Mouse (Mus musculus): ENCODE results near the gene Nf1.

Gene Nf1

DNA sequence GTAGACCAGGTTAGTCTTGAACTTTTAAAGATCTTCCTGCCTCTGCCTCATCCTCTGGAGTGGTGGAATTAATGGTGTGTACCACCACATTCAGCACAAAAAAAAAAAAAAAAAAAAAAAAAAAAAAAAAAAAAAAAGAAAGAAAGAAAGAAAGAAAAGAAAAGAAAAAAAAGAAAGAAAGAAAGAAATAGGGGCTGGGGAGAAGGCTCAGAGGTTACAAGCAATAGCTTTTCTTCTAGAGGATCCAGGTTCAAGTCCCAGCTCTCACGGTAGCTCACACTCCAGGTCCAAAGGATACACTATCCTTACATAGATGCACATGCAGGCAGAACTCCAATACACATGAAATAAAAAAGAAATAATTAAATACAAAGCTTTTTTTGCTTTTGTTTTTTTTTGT lies 9.9 kb upstream of the Nf1 start:
- no peak for ATAC-seq (ENCODE audit: low TSS enrichment)

DNA sequence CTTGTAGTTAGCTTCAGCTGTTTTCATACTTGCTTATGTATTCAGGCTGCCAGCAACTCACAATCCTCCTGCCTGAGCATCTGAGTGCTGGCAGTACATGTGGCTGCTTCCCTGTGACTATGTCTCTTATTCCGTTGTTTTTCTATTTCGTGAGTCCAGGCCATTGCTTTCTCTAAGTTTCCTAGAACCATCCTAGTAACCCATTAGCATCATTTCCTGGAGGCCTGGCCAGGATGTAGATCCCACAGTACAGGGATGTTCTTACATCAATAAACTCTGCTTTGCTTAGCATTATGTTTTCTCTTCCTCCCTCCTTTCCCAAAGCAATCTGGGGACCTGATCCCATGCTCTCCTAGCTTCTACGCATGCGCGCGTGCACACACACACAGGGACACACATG lies 4.4 kb upstream of the Nf1 start:
- ATAC-seq (ENCODE audit: low TSS enrichment) = no peak

DNA sequence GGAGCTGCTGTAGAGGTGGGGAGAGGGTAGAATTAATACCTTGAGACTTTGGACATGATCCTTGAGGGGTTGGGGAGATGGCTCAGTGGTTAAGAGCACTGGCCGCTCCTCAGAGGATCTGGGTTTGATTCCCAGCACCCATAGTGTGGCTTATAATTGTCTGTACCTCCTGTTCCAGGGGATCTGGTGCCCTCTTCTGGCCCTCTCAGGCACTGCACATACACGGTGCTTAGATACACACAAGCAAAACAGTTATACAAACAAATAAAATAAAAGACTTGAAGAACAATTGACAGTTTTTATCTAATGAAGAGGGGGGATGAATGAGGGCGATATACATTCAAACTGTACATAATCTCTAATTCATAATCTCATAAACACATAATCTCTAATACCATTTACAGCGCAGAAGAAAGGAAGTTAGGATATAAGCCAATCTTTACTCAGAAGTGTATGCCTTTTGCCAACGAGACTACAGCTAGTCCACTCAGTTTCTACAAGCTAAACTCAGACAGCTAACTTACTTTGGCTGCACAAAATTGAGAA lies 2.7 kb upstream of the Nf1 start:
- ATAC-seq (ENCODE audit: low TSS enrichment) = no peak

DNA sequence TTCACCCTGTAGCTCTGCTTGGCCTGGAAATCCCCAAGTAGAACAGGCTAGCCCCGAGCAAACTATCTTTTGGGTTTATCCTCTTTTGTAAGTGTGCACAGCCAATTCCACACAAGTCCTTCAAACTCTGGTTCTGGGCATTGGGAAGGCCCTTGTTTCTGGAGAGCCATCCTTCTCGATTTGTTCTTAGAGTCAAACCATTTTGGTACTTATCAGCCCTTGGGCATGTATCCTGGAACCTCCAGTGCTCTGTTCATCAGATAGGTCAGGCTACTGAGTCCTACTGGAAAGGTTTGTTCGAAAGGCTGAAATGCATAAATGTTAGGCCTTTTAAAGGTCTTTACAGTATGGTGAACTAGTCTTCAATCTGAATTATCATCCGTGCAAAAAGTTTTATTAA lies 872 bp upstream of the Nf1 start:
- ATAC-seq (ENCODE audit: low TSS enrichment) = no peak

DNA sequence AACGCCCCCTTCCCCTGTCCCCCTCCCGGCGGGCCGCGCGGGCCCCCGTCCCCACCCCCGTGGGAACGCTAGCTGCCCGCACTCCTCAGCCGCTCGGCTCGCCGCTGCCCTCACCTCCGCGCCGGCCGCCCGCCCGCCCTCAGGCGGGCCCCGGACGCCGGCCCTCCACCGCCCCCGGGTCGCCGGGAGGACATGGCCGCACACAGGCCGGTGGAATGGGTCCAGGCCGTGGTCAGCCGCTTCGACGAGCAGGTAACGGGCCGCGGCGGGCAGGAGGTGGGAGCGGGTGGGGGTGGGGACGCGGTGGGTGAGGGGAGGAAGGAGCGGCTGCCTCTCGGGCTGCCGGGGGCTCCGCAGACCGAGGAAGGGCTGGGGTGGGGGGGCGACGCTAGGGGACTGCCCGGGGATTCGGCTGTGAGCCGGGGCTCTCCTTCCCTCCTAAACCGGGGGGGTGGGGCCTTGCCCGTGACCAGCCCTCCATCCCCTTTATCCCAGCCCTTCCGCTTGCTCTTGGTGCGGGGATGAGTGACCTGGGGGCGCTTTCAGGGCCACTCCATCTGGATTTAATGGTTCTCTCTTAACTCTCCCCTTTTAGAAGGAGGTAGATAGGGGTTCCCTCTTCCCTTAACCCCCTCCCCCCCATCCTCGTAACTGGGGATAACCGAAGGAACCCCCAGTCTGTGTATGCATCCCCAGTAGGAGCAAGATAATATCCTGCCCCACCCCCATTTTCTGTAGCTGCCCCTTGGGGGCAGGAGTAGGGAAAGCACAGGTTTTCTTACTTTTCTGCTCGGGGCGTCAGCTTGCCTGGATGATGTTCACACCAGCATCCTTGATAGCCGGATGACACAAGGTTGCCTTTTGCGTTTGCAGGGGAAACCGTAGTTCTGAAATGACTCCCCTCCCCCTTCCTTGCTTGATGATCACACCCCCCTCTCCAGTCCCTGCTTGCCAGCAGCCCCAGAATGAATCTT lies 602 bp downstream of the Nf1 start:
- 0 out of 2 replicates have a peak, but pooled peaks have one; percentile 8 for ATAC-seq (ENCODE audit: low TSS enrichment)

DNA sequence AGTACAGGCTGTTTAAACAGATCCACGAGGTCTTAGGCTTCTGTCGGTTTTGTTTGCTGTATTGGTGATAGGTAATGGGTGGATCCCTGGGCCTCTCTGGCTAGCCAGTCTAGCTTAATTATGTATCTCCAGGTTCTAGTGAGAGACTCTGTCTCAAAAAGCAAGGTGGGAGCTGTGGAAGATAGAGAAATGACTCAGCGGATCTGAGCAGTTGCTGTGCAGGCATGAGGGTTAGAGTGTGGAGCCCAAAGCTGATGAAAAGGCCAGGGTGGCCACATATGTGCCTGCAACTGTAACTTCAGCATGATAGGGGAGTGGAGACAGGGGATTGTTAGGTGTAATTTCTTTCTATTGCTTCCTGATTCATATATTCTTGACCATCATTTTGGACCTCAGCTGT lies 17.5 kb downstream of the Nf1 start:
- ATAC-seq (ENCODE audit: low TSS enrichment) = no peak

DNA sequence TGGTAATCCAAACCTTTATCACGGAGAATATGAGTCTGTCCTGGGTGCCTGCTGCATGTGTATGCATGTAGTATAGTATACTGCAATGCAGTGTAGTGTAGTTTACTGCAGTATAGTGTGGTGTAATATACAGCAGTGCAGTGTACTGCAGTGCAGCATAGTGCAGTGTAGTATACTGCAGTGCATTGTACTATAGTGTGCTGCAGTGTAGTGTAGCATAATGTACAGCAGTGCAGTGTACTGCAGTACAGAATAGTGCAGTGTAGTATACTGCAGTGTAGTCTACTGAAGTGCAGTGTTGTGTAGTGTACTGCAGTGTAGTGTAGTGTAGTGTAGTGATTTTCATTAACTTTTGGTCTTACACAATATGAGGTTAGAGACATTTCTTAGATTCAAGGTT lies 17.9 kb downstream of the Nf1 start:
- no peak for ATAC-seq (ENCODE audit: low TSS enrichment)

DNA sequence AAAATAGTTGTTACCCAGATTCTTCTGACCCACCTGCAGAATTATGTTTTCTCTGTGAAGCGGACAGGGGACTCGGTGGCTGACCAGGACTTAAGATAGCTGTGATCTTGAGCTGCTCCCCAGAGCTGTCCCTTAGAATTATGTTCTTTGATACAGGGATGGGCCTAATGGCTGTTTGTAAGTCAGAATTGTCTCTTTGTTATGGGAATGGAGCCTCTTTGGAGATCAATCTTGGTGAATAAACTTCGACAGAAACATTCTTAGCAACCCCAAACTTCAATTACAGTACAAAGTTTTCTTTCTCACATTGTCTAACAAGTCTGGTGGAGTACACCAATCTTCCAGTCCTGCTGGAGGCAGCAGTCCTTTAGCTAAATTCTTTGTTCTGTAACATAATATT lies 25.5 kb downstream of the Nf1 start:
- no peak for ATAC-seq (ENCODE audit: low TSS enrichment)

DNA sequence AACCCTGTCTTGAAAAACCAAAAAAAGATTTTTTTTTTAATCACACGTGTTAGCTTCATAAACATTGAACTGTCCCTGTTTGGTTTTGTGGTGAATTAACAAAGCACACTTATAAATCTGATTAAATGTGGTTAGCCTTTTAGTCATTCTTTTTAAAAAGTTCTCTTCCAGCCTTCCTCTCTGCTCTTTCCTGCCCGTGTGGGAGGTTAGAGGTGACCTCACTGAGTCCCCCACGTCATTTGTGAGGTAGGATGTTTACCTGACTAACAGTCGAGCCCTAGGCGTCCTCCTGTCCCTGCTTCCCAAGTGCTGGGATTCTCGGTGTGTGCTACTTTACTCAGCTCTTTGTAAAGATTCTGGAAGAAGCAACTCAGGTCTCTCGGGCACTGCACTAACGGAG lies 26.8 kb downstream of the Nf1 start:
- no peak for ATAC-seq (ENCODE audit: low TSS enrichment)

DNA sequence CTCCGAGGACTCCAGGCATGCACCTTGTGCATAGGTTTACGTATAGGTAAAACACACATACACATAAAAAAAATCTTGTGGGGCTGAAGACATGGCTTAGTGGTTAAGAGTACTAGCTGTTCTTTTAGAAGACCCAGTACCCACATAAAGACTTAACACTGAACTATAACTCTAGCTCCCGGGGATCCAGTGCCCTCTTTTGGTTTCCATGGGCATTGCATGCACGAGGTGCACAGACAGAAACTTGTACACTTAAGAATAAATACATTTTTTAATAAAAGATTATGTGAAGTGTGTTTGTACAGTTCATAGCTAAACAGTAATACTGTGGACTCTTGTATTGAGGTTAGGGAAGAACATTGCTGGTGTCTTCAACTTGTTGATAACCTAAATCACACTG lies 33.5 kb downstream of the Nf1 start:
- no peak for ATAC-seq (ENCODE audit: low TSS enrichment)

DNA sequence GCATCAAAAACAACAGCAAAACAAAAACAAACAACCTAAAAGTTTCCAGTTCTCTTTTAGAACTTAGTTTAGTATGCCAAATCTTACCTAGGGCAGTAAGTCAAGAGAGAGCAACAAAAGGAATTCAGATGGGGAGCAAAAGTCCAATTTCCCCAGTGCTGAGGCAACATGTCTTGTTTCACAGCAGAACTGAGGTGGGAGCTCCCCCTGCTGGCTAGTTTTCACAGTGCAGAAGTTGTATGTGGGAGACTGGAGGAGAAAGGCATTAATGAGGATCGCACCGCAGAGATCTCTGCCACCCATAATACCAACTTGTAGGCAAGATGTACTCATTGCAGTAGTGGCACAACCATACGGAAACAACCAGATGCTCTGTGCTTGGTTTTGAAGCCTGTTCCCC lies 58.8 kb downstream of the Nf1 start:
- ATAC-seq (ENCODE audit: low TSS enrichment) = peak; percentile 82; the same call in 1 of the 2 replicates

DNA sequence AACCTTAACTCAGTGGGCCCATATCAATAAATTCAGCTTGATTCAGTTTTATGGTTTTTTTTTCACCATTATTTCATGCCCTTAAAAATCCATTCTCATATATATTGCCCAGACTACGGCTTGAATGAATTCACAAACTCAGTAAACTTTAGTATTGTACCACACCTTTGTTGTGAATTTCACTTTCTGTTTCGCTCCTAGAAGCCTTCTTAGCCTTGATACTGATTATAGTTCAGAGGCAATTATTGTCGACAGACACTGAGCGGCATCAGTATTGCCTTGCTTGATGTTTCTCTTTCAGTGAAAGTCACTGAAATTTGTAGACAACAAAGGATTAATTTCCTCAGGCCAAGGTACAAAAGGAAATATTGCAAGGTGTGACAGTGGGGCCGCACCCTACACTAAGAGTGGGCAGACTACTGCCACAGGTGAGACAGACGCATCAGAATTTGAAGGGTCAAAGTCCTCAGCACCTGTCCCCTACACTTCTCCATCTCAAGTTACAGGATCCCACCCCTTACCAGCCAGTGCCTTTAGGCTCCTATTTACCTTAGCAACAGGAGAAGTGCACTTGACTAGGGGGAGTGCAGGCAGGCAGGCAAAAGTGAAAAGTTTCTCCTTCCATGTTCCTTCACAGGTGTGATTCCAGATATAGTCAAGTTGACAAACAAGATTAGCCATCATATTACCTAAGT lies 64.3 kb downstream of the Nf1 start:
- no peak for ATAC-seq (ENCODE audit: low TSS enrichment)

DNA sequence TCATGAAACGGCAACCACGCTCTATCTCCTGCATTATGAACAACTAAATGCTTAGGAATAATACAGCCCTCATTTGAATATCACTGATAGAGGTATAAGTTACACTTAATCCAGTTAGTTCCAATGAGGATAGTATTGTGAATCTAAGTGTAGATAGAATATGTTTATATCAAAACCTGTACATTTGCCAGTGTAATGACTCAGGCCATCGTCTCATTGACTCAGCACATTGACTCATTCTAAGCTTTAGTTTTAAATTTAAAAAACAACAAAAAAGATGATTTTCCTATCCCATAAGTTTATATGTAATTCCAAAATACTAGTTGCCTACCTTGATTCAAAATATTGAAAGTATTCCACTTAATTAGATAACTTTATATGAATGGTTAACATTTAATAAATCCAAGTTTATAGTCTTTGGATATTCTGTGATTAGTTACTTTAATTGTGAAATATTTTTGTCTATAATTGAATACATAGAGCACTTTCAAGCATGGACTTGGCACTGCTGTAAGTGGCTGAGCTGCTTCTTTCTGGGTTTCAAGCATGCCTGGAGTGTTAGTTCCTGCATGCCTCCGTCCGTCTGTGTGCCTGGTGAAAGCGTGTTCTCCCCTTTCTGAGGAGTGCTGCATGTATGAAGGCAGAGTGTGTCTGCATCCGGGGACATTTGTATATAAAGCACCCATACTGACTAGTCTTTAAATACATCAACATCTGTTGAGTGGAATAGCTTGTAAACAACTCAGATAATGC lies 74.4 kb downstream of the Nf1 start:
- ATAC-seq (ENCODE audit: low TSS enrichment) = no peak

DNA sequence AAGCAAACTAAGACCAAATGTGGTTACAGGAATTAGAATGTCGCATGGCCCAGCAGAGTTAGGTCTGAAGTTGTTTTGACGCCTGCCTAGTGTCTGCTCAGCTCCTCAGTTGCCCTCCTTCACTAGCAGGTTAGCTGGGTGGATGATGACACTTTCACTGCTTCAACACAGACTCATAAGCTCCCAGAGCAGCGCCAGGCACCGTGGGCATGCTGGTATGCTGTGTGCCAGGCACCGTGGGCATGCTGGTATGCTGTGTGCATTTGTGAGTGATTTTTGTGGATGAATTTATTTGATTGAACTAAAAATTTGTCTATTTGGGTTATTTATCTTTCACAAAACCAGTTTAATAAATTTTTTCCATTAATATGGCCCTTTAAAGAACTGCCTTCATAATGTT lies 83.0 kb downstream of the Nf1 start:
- ATAC-seq (ENCODE audit: low TSS enrichment) = no peak; the same call in 1 of the 2 replicates

DNA sequence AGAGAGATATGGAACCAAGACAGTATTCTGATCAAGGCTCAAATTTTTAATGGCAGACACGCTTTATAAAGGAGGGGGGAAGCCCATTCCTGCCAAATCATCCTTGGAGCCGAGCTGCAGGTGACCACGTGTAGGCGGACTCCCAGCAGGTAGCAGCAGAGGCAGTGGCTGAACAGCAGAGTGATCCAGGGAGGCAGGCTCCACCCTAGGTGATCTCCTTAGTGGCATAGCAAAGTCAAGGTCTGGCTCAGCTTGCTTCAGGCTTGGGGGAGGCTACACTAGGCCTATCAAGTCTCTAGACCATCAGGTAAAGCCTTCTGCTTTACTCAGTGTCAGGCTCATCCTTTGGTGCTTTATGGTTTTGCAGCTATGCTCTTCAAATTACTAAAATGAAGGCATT lies 87.1 kb downstream of the Nf1 start:
- no peak for ATAC-seq (ENCODE audit: low TSS enrichment)

DNA sequence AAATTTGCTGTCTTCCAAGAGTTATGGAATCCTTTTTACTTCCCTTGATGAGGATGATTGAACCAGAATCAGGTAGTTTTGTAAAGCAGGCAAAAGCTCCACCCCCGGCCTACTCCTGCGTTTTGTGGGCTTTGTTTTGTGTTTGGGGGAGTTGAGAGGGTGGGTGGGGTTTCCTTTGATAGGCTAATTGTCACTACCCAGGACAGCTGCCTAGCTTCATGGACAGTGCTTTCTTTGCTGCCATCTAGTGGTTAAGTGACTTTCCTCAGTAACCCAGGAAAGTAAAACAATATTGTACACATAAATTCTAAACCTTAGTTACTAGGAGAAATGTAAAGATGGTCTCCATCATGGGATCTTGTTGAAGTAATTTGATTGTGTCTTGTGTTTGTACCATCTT lies 88.1 kb downstream of the Nf1 start:
- ATAC-seq (ENCODE audit: low TSS enrichment) = peak; percentile 52; the same call in 1 of the 2 replicates

DNA sequence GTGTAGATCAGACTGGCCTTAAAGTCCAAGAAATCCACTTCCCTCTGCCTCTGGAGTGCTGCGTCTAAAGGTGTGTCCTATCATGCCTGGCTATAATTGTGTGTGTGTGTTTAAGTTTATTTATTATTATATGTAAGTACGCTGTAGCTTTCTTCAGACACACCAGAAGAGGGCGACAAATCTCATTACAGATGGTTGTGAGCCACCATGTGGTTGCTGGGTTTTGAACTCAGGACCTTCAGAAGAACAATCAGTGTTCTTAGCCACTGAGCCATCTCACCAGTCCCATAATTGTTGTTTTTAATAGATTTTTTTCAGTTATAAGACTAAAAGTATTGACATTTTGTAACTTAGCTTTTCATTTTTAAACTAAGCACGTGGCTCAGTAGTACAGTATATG lies 95.8 kb downstream of the Nf1 start:
- no peak for ATAC-seq (ENCODE audit: low TSS enrichment)

DNA sequence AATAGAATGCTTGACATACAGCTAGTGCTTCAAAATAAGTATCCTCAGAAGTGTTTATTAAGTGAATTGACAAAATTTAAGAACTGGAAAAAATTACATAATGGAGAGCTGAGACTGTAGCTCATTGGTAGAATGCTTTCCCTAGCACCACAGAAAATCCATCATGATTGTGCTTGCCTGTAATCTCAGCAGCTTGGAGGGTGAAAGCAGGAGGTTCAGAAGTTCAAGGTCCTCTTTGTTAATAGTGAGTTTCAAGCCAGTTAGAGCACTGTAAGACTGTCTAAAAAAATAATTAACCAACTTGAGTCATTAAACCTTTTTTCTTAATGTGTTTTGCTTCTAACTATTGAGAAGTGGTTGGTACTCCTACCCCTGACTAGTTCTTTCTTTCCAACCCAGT lies 108.9 kb downstream of the Nf1 start:
- ATAC-seq (ENCODE audit: low TSS enrichment) = no peak

DNA sequence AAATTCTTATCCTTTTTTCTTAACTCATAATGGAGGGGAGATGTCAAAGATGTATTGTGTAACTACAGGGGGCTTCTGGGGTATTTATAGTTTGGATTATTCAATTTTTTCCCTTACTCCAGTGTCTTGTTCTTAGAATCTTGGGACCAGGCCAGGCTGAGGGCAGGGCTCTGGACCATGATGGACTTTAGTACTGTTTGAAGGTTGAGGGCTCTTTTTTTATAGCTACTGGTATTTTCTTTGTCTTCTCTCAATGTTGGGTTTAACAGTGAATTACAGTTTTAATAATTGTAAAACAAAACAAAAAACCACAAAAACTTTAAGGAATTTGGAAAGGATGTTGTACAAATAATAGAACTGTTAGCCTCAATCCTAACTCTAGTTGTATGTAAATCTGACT lies 113.5 kb downstream of the Nf1 start:
- no peak for ATAC-seq (ENCODE audit: low TSS enrichment)

DNA sequence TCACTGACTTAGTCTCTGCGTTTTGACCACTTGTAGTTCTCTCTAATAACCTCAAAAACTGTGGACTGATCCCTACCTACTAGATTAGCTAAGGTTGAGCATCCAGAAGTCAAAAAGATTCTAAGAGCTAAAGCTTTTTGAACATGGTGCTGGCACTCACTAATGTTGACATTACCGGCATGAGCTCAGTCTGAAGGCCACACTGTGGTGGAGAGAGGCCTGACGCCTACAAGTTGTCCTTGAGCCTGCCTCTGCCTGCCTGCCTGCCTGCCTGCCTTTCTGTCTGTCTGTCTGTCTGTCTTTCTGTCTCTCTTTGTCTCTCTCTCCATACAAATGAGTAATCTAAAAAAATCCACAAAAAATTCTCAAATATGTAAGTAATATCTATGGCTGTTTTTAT lies 118.4 kb downstream of the Nf1 start:
- ATAC-seq (ENCODE audit: low TSS enrichment) = no peak

DNA sequence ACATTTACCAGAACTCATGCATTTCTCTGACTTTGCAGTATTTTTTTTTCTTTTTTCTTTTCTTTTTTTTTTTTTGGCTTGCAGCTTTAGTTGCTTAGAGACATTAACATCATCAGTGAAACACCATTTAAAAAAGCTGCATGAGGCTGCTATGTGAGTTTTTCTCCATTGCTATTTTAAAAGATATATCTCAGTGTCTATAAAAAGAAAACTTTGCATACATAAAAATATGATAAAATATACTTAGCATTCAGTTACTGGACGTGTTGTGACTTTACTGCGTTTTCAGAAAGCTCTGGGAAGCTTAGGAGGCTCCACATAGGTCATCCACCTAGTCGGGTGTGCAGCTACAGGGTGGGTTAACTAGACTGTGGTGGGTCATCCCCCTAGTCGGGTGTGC lies 120.4 kb downstream of the Nf1 start:
- ATAC-seq (ENCODE audit: low TSS enrichment) = peak; percentile 64
